Mouse (Mus musculus) limb, embryonic 12.5 days (tissue): Measurements from ENCODE around the gene Rarb. TPM values are rescaled to one million over a fixed set of nuclear protein-coding genes. Genes with fewer than 3 reads are reported as not detected.

ENCODE experiments used
- ATAC-seq: fragments of 200-750 bp; cut with Nextera tagmentation; 2 replicates; pipeline ENCODE4 v1.8.0; 2017; ENCODE audit warnings: low read depth, moderate TSS enrichment; ENCODE audit not compliant: insufficient number of reproducible peaks, insufficient read depth, low FRiP score, low TSS enrichment
- H3K27ac ChIP-seq: fragments of 300-500 bp; sonication (generic); 2 replicates; pipeline ENCODE4 v1.5.1; 2016; ENCODE audit warnings: mild to moderate bottlenecking, moderate library complexity
- H3K27me3 ChIP-seq: fragments of 300-500 bp; sonication (generic); 2 replicates; pipeline ENCODE4 v1.6.1; 2016; ENCODE audit warnings: mild to moderate bottlenecking, moderate library complexity
- H3K36me3 ChIP-seq: fragments of 300-500 bp; sonication (generic); 2 replicates; pipeline ENCODE4 v1.6.1; 2016; ENCODE audit warnings: mild to moderate bottlenecking, moderate library complexity
- H3K4me1 ChIP-seq: fragments of 300-500 bp; sonication (generic); replicated peaks from 2 replicates; pipeline ENCODE4 v1.6.1; 2016
- H3K4me2 ChIP-seq: fragments of 300-500 bp; sonication (generic); 2 replicates; pipeline ENCODE4 v1.6.1; 2016; ENCODE audit warnings: mild to moderate bottlenecking, moderate library complexity
- H3K4me3 ChIP-seq: fragments of 300-500 bp; sonication (generic); replicated peaks from 2 replicates; pipeline ENCODE4 v1.5.1; 2016; ENCODE audit warnings: mild to moderate bottlenecking
- H3K9ac ChIP-seq: fragments of 300-500 bp; sonication (generic); replicated peaks from 2 replicates; pipeline ENCODE4 v1.6.1; 2016; ENCODE audit warnings: mild to moderate bottlenecking, moderate library complexity
- H3K9me3 ChIP-seq: fragments of 300-500 bp; sonication (generic); 2 replicates; pipeline ENCODE4 v1.6.1; 2016; ENCODE audit warnings: mild to moderate bottlenecking, moderate library complexity
- WGBS: fragments of 180-500 bp; shearing (Covaris S2); methylation state at CpG from one replicate; pipeline ENCODE4 v1.1.7; 2016; 5-methylcytosine and 5-hydroxymethylcytosine counted together
- polyA plus RNA-seq: library from polyadenylated mRNA; unstranded; fragments of >200 nt; fragmentation: Nextera tagmentation; extraction: Ambion mirVana; gene quantifications from 2 replicates; pipeline ENCODE4 v1.2.1, GENCODE M21; 2016

Rarb gene
- polyA plus RNA-seq, 1 experiment from 2014 or later = 9.1 TPM

DNA sequence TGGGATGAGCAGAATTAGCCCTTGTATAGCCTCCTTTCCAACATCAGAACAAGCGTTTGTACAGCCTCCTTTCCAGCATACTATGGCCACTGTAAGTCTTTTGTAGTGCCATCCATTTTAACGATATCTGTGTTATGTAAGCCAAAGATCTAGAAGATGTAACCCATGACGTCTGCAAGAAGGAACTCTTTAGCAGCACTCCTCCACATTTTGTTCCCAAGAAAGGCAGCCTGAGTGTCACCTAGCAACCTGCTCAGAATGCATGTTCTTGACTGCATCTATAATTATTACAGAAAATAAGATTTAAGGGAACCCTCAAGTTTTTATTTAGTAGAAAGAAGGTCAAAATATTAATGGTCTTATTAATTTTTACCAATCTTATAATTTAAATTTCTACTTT is 148.4 kb downstream of the Rarb start:
- WGBS = 84% methylated on average over 3 of the region's 3 CpGs
- Histone ChIP-seq H3K9me3 (no peaks in the 10 kb centered on the region), H3K27ac (no peak overlapping the region), H3K4me2 (no peak overlapping the region), H3K4me3 (no peak overlapping the region), H3K4me1 (no peaks in the 10 kb centered on the region), H3K27me3 (no peaks in the 10 kb centered on the region), H3K36me3 (no peaks in the 10 kb centered on the region), H3K9ac (no peak overlapping the region)
- ATAC-seq = no peak

DNA sequence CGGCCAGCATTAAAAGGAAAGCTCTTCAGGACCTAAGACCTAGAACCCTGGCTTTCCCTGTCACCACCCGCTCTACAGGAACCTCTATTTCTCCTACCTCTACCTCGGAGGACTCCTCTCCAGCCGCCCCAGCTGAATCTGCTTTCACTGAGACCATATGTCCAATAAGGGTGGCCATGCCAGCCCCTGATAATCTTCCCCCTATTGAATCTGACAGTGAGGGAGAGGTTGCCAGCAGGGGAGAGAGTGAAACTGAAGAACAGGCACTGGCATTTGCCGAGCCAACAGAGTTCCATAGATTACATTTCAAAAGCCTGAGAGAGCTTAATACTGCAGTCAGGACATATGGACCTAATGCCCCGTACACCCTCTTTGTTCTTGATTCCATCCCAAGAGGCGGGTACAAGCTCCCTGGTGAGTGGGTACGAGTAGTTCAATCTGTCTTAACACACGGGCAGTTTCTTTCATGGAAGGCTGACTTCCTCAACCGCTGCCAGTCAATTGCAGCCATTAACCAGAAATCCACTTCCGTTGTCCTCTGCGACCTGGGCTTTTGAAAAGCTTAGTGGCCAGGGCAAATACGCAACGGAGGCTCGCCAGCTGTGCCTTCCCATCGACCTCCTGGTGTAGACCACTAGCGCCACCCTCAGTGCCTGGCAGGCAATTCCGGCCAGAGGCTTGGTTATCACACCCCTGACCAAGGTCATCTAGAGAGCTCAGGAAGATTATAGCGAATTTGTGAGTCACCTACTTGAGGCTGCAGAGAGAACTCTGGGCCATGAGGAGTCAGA is 179.6 kb downstream of the Rarb start:
- Histone ChIP-seq H3K9ac (no peak overlapping the region), H3K27ac (no peak overlapping the region), H3K36me3 (no peaks in the 10 kb centered on the region), H3K27me3 (no peaks in the 10 kb centered on the region), H3K4me2 (no peak overlapping the region), H3K9me3 (peaks cover 41% of the 10 kb centered on the region), H3K4me3 (no peak overlapping the region), H3K4me1 (no peaks in the 10 kb centered on the region)
- WGBS = 93% methylated on average over 19 of the region's 19 CpGs
- no peak for ATAC-seq

DNA sequence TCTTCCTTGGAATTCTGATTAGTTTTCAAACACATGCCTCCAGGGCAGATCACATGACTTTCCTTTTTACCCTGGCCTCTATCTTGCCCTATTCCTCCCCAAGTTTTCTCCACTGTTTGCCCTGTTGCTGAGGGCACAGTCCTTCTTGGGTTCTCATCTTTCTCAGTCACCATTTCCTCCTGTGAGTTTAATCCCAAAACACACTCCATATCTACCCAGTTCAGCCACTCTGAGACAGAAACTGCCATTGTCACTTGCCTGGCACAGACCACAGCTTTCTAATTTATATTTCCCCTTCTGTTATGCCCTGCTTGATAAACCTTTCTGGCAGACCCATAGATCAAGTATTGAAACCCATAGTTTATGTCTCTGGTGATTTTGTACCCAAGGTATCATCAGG is 205.0 kb downstream of the Rarb start:
- no peak overlapping the region for H3K9ac ChIP-seq
- no peaks in the 10 kb centered on the region for H3K36me3 ChIP-seq
- H3K4me3 ChIP-seq = no peak overlapping the region
- H3K27ac ChIP-seq = no peak overlapping the region
- H3K9me3 ChIP-seq = no peaks in the 10 kb centered on the region
- H3K27me3 ChIP-seq = no peaks in the 10 kb centered on the region
- no peak overlapping the region for H3K4me2 ChIP-seq
- ATAC-seq = no peak
- H3K4me1 ChIP-seq = no peaks in the 10 kb centered on the region

DNA sequence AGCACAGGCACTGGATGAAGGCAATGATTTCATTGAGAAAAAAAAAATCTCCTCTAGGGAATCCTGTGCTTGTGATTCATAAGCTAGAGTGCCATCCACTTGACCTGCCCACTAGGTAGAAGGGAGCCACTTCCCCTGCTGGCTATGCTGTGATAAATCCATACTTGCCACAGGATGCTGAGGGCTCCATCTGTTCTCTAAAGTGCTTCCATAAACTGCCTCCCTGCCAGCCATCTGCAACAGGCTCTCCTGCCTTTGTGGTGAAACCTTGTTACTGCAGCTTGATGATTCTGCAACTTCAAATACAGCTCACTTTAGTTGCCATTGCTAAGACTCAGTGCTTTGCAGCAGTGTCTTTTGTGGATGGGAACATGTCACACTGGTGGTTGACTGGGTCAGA is 213.5 kb downstream of the Rarb start:
- H3K4me1 ChIP-seq = peaks cover 16% of the 10 kb centered on the region
- H3K27me3 ChIP-seq = no peaks in the 10 kb centered on the region
- H3K36me3 ChIP-seq = no peaks in the 10 kb centered on the region
- no peak overlapping the region for H3K27ac ChIP-seq
- no peak overlapping the region for H3K4me3 ChIP-seq
- H3K4me2 ChIP-seq = no peak overlapping the region
- no peak for ATAC-seq
- no peak overlapping the region for H3K9ac ChIP-seq
- H3K9me3 ChIP-seq = no peaks in the 10 kb centered on the region

DNA sequence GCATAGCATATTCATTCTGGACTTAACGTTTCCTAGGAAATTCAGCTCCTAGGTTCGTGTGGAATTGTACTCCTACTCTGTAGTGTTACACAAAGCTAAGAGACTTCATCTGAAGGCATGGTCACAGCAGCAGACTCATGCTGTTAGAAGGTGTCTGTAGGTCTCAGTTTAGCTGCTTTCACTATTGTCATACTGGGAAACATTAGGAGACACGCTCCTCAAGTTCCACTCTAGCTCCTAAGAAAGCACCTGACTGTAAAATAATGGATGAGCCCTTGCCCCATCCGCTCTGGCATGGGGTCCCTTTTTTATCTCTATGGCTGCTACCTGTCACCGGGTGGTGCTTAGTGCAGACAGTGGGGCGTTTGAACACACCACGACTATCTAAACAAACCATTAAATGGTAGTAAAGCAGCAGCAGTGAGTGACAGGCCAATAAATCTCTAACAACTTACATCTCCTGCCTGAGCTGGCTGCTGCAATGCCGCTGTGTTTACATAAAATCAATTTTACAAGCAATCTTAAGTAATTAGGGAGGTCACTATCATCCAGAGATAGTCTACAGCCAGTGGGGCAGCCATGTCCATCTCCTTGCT is 214.4 kb downstream of the Rarb start:
- no peak overlapping the region for H3K4me2 ChIP-seq
- H3K36me3 ChIP-seq = no peaks in the 10 kb centered on the region
- 16% methylated on average over 8 of the region's 8 CpGs for WGBS
- H3K27me3 ChIP-seq = no peaks in the 10 kb centered on the region
- peaks cover 16% of the 10 kb centered on the region for H3K4me1 ChIP-seq
- no peak for ATAC-seq
- no peak overlapping the region for H3K9ac ChIP-seq
- no peak overlapping the region for H3K4me3 ChIP-seq
- no peak overlapping the region for H3K27ac ChIP-seq
- no peaks in the 10 kb centered on the region for H3K9me3 ChIP-seq

DNA sequence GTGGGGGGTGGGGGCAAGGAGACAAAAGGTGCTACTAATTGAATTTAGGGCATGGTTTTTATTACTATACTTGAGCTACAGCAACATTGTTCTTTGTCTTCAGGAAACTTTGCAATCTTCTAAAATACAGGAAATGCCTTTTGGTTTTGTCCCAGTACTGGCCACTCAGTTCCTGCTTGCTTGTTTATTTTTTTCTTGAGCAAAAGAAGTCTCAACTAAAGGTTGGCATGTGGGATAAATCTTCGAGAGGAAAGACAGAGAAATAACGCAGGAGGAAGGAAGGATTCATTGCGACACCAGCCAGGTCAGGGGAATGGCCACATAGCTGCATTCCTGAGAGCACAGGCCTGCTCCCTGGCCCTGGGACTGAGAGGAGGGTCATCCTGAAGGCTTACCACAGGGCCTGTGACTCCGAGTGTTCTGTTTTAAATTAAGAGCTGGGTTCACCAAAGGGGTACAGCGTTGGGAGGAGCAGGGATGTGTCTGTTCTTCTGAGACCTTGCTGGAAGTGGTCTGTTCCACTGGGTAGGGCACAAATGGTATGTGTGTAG is 215.8 kb downstream of the Rarb start:
- no peak overlapping the region for H3K27ac ChIP-seq
- no peak overlapping the region for H3K9ac ChIP-seq
- no peaks in the 10 kb centered on the region for H3K27me3 ChIP-seq
- H3K4me3 ChIP-seq = no peak overlapping the region
- H3K4me1 ChIP-seq = peaks cover 24% of the 10 kb centered on the region
- no peaks in the 10 kb centered on the region for H3K36me3 ChIP-seq
- H3K9me3 ChIP-seq = no peaks in the 10 kb centered on the region
- H3K4me2 ChIP-seq = no peak overlapping the region
- ATAC-seq = no peak
- 7% methylated on average over 5 of the region's 5 CpGs for WGBS

DNA sequence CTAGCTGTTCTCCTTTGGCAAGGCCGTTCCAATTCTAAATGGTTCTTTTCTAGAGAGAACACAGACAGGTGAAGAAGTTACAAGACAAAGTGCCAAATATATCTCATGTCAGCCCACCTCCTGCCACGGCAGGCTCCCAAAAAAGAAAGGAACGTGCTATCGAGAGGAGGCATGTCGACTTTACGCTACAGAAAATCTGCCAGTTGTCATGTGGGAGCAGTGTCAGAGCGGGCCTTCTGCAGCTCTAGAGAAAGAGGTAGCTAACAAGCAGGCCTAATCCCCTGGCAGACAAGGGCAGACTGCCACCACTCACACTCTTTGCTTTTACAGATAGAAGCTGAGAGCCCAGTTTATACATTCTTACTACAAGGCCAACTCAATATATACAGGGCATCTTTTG is 219.7 kb downstream of the Rarb start:
- Histone ChIP-seq H3K27me3 (no peaks in the 10 kb centered on the region), H3K36me3 (no peaks in the 10 kb centered on the region), H3K4me2 (no peak overlapping the region), H3K9me3 (no peaks in the 10 kb centered on the region), H3K27ac (no peak overlapping the region), H3K9ac (no peak overlapping the region), H3K4me3 (no peak overlapping the region), H3K4me1 (peaks cover 27% of the 10 kb centered on the region)
- WGBS = 67% methylated on average over 7 of the region's 7 CpGs
- ATAC-seq = no peak

DNA sequence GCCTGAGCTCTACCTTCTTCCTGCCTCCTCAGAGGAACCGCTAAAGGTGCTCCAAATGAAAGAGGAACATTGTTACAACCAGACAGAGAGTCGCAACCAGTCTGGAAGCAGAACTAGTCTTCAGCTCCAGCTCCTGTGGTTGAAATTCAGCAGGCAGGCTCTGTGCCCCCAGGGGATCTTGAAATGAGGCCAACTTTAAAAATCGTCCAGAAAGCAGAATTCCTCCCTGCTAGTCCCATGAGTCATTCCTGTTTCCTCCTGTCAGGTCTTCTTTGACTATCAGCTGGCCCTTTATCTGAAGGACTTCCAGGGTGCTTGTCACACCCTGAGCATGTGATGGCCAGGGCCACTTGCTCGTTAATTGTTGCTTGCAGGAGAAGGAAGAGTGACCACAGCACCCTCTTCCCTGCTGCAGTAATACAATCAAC is 220.9 kb downstream of the Rarb start:
- H3K4me2 ChIP-seq = peak overlapping the region; percentile 19
- WGBS = 13% methylated on average over 4 of the region's 4 CpGs
- H3K27me3 ChIP-seq = no peaks in the 10 kb centered on the region
- 0 out of 2 replicates have a peak, but pooled peaks have one; percentile 11 for ATAC-seq
- no peaks in the 10 kb centered on the region for H3K36me3 ChIP-seq
- H3K9ac ChIP-seq = no peak overlapping the region
- peak overlapping the region; percentile 72 for H3K27ac ChIP-seq
- H3K4me1 ChIP-seq = peaks cover 19% of the 10 kb centered on the region
- H3K9me3 ChIP-seq = no peaks in the 10 kb centered on the region
- no peak overlapping the region for H3K4me3 ChIP-seq

DNA sequence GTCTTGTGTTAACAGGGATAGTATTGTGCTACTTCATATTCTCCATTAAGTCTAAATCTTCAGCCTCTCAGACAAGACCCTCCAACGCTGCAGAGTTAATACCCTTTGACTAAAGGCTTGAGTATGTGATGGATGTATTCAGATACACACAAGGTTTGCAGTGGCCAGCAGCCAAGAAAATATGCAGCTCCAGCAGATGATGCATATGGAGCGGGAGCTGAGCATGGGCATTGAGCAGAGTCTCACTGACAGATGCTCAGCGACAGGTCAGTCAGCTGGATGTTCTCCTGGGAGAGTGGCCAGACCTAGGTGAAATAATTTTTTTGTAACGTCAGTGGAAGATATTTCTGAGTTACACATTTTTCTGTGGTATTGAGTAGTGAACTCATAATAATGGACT is 229.8 kb downstream of the Rarb start:
- Histone ChIP-seq H3K9ac (no peak overlapping the region), H3K4me2 (no peak overlapping the region), H3K9me3 (no peaks in the 10 kb centered on the region), H3K27ac (no peak overlapping the region), H3K4me1 (no peaks in the 10 kb centered on the region), H3K4me3 (no peak overlapping the region), H3K27me3 (no peaks in the 10 kb centered on the region), H3K36me3 (no peaks in the 10 kb centered on the region)
- 83% methylated on average over 4 of the region's 4 CpGs for WGBS
- ATAC-seq = no peak

DNA sequence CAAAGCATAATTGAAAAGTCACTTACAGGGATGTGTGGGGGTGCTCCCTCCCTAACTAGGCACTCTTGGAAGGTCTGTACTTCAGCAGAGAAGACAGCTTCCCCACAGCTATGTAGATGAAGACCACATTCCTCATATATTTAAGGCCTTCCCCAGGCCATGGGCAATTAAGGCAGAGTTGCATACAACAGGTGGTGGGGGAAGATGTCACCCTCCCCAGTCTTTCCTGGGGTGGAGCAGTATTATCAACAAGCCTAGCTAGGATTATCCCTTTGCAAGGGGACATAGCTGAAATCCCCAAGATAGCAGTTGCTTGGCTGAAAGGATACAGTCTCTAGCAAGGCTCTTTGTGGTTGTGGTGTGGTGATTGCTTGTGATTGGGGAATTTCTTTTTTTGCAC is 240.9 kb downstream of the Rarb start:
- H3K27ac ChIP-seq = no peak overlapping the region
- H3K4me1 ChIP-seq = peaks cover 18% of the 10 kb centered on the region; the same call in 1 of the 2 replicates
- no peak overlapping the region for H3K4me2 ChIP-seq
- no peak overlapping the region for H3K4me3 ChIP-seq
- H3K9ac ChIP-seq = no peak overlapping the region
- no peaks in the 10 kb centered on the region for H3K36me3 ChIP-seq
- no peak for ATAC-seq
- H3K9me3 ChIP-seq = no peaks in the 10 kb centered on the region
- H3K27me3 ChIP-seq = peaks cover 34% of the 10 kb centered on the region

DNA sequence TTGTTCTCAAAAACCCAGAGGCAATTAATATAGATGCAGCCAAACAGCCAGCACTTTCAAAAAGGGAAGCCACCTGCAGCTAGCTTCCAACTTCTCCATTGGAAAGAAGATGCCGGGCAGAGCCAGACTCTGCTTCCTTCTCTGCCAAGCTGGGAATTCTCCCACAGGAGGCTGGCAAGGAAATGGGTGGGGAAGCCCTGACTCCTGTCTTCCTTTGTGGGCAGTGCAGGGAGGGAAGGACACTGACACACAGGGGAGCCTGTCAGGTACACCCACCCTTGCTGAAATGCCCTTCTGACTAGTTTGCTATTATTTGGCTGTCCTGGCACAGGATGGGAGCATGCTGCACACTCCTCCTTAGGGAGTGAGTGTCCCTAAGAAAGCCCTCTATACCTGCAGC is 241.9 kb downstream of the Rarb start:
- Histone ChIP-seq H3K4me1 (peaks cover 20% of the 10 kb centered on the region; the same call in 1 of the 2 replicates), H3K4me2 (no peak overlapping the region), H3K27ac (no peak overlapping the region), H3K36me3 (no peaks in the 10 kb centered on the region), H3K27me3 (peaks cover 43% of the 10 kb centered on the region), H3K4me3 (no peak overlapping the region), H3K9me3 (no peaks in the 10 kb centered on the region), H3K9ac (no peak overlapping the region)
- WGBS = 41% methylated on average over 1 of the region's 1 CpGs
- no peak for ATAC-seq
